Mouse (Mus musculus): ENCODE measurements at regions not wholly inside any gene's neighbourhood (a gene's known extent, or its start where the extent isn't known, plus 50 kb on each side); places are given as distances from the start of the nearest gene placed in this dataset.

GRCm38 (mm10) chr4:45703997-45704396 lies 94.8 kb upstream of the Aldh1b1 start:
- TF ChIP-seq CTCF (IDR thresholded peaks at IDR 0.05; ENCODE audit: borderline replicate concordance, extremely low read depth, insufficient read depth, insufficient read length) (no peak), POLR2A (IDR thresholded peaks at IDR 0.05; ENCODE audit: borderline replicate concordance, extremely low read depth, insufficient read depth, insufficient read length, poor library complexity, severe bottlenecking) (no peak)
- DNase-seq (ENCODE audit: low read depth): peak; percentile 25

DNA sequence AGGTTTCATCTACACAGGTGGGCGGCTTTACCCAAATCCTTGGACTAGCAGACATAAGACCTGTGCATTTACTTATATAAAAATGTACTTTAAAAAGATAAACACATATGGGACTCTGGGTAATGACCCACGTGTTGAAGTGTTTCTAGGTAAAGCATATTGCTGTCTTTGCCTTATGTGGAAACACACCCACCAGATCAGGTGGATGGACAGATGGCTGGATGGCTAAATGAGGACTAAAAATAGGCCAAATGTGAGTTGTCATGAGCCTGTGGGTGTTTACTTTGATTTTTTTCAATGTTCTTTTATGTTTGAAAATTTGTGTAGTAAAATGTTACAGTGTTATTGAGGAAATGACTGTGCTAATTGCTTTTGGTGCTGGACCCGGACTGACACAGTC lies 99.2 kb upstream of the Aldh1b1 start:
- peak; percentile 35 for DNase-seq (ENCODE audit: low read depth)
- TF ChIP-seq POLR2A (IDR thresholded peaks at IDR 0.05; ENCODE audit: borderline replicate concordance, extremely low read depth, insufficient read depth, insufficient read length, poor library complexity, severe bottlenecking): no peak
- no peak for TF ChIP-seq CTCF (IDR thresholded peaks at IDR 0.05; ENCODE audit: borderline replicate concordance, extremely low read depth, insufficient read depth, insufficient read length)

GRCm38 (mm10) chr4:45695239-45695638 lies 103.6 kb upstream of the Aldh1b1 start:
- TF ChIP-seq CTCF (IDR thresholded peaks at IDR 0.05; ENCODE audit: borderline replicate concordance, extremely low read depth, insufficient read depth, insufficient read length) (no peak), POLR2A (IDR thresholded peaks at IDR 0.05; ENCODE audit: borderline replicate concordance, extremely low read depth, insufficient read depth, insufficient read length, poor library complexity, severe bottlenecking) (no peak)
- no peak for DNase-seq (ENCODE audit: low read depth)

- peak; percentile 93 for DNase-seq (ENCODE audit: low read depth)
- no peak for TF ChIP-seq POLR2A (IDR thresholded peaks at IDR 0.05; ENCODE audit: borderline replicate concordance, extremely low read depth, insufficient read depth, insufficient read length, poor library complexity, severe bottlenecking)
- no peak for TF ChIP-seq CTCF (IDR thresholded peaks at IDR 0.05; ENCODE audit: borderline replicate concordance, extremely low read depth, insufficient read depth, insufficient read length)
Measured at GRCm38 (mm10) chr4:45689991-45690916, 108.6 kb upstream of the Aldh1b1 start.

DNA sequence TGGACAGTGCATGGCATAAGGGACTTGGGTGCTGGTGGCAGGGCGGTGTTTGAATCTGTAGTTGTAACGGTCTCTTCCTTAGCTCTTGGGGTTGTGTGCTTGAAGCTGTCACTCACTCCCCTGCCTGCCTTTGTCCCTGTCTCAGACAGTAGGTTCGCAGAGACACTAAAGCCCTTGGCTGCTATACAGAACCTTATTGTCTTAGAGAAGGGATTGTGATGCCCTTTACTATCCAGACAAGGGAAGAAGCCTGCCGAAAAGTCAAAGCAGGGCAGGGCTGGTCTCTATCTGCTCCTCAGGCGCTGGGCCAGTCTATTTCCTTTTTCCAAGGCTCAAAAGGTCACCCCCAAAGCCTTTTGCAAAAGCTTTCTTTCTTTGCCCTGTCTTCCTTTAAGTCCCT lies 109.2 kb upstream of the Aldh1b1 start:
- no peak for TF ChIP-seq POLR2A (IDR thresholded peaks at IDR 0.05; ENCODE audit: borderline replicate concordance, extremely low read depth, insufficient read depth, insufficient read length, poor library complexity, severe bottlenecking)
- TF ChIP-seq CTCF (IDR thresholded peaks at IDR 0.05; ENCODE audit: borderline replicate concordance, extremely low read depth, insufficient read depth, insufficient read length): no peak
- DNase-seq (ENCODE audit: low read depth): no peak

GRCm38 (mm10) chr4:45688233-45688632 lies 110.6 kb upstream of the Aldh1b1 start:
- peak; percentile 41 for DNase-seq (ENCODE audit: low read depth)
- no peak for TF ChIP-seq POLR2A (IDR thresholded peaks at IDR 0.05; ENCODE audit: borderline replicate concordance, extremely low read depth, insufficient read depth, insufficient read length, poor library complexity, severe bottlenecking)
- no peak for TF ChIP-seq CTCF (IDR thresholded peaks at IDR 0.05; ENCODE audit: borderline replicate concordance, extremely low read depth, insufficient read depth, insufficient read length)

DNA sequence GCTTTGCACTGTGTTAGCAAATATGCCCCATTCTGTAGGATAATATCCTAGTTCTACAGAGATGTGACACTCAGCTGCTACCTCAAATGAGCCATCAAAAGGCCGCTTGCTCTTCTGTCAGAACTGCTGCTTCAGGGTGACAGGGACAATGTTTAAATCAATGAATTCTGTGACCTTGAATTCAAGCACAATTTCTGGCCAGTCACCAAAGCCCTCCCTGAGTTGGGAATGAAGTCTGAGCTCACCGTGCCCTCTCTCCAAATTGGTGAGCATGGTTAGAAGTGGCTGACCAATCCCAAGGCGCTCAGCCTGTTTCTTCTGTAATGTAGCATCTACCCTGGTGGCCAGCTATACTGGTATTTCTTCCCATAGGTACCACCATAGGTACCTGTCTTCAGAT lies 113.8 kb upstream of the Aldh1b1 start:
- TF ChIP-seq CTCF (IDR thresholded peaks at IDR 0.05; ENCODE audit: borderline replicate concordance, extremely low read depth, insufficient read depth, insufficient read length) (no peak), POLR2A (IDR thresholded peaks at IDR 0.05; ENCODE audit: borderline replicate concordance, extremely low read depth, insufficient read depth, insufficient read length, poor library complexity, severe bottlenecking) (no peak)
- DNase-seq (ENCODE audit: low read depth): no peak

DNA sequence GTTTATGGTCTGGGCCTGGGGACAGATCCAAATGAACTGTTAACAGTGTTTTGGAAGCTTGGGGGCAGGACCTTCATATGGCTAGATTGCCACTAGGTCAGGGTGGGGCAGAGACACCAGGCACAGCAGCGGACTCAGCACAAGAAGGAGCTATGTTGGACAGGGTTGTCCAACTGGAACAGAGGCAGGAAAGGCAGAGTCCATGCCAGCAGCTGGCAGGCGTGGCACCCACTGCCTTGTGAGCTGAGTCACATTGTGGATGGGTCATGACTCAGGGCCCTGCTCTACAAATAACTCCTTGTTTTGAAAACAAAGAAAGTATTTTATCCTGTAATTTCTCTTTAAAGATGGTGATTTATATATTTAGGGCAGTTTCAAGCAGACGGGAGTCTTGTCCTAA lies 115.6 kb upstream of the Aldh1b1 start:
- TF ChIP-seq CTCF (IDR thresholded peaks at IDR 0.05; ENCODE audit: borderline replicate concordance, extremely low read depth, insufficient read depth, insufficient read length) (no peak), POLR2A (IDR thresholded peaks at IDR 0.05; ENCODE audit: borderline replicate concordance, extremely low read depth, insufficient read depth, insufficient read length, poor library complexity, severe bottlenecking) (no peak)
- no peak for DNase-seq (ENCODE audit: low read depth)

- no peak for TF ChIP-seq POLR2A (IDR thresholded peaks at IDR 0.05; ENCODE audit: borderline replicate concordance, extremely low read depth, insufficient read depth, insufficient read length, poor library complexity, severe bottlenecking)
- no peak for TF ChIP-seq CTCF (IDR thresholded peaks at IDR 0.05; ENCODE audit: borderline replicate concordance, extremely low read depth, insufficient read depth, insufficient read length)
- DNase-seq (ENCODE audit: low read depth): no peak
Measured at GRCm38 (mm10) chr4:45682746-45683145, 116.1 kb upstream of the Aldh1b1 start.

GRCm38 (mm10) chr4:45676137-45676536 lies 122.7 kb upstream of the Aldh1b1 start:
- TF ChIP-seq CTCF (IDR thresholded peaks at IDR 0.05; ENCODE audit: borderline replicate concordance, extremely low read depth, insufficient read depth, insufficient read length): no peak
- TF ChIP-seq POLR2A (IDR thresholded peaks at IDR 0.05; ENCODE audit: borderline replicate concordance, extremely low read depth, insufficient read depth, insufficient read length, poor library complexity, severe bottlenecking): no peak
- DNase-seq (ENCODE audit: low read depth): no peak

- TF ChIP-seq POLR2A (IDR thresholded peaks at IDR 0.05; ENCODE audit: borderline replicate concordance, extremely low read depth, insufficient read depth, insufficient read length, poor library complexity, severe bottlenecking) (no peak), CTCF (IDR thresholded peaks at IDR 0.05; ENCODE audit: borderline replicate concordance, extremely low read depth, insufficient read depth, insufficient read length) (no peak)
- no peak for DNase-seq (ENCODE audit: low read depth)
Measured at GRCm38 (mm10) chr4:45674291-45674690, 124.5 kb upstream of the Aldh1b1 start.

All from brain, embryonic 14.5 days (tissue).